Mouse (Mus musculus): ENCODE data around the gene Adam11.

Adam11 gene

GRCm38 (mm10) chr11:102779081-102779638 is 17.9 kb downstream of the Adam11 start:
- no peak for DNase-seq (ENCODE audit: low spot score)

- DNase-seq (ENCODE audit: low spot score): no peak
Measured at GRCm38 (mm10) chr11:102779824-102780223, 18.6 kb downstream of the Adam11 start.

- no peak for DNase-seq (ENCODE audit: low spot score)
Measured at GRCm38 (mm10) chr11:102780271-102780985, 19.2 kb downstream of the Adam11 start.

- no peak for DNase-seq (ENCODE audit: low spot score)
Measured at GRCm38 (mm10) chr11:102780986-102781351, 19.7 kb downstream of the Adam11 start.

- no peak for DNase-seq (ENCODE audit: low spot score)
Measured at GRCm38 (mm10) chr11:102781523-102781922, 20.3 kb downstream of the Adam11 start.

- DNase-seq (ENCODE audit: low spot score): no peak
Measured at GRCm38 (mm10) chr11:102783443-102783842, 22.2 kb downstream of the Adam11 start.

GRCm38 (mm10) chr11:102787688-102788177 is 26.5 kb downstream of the Adam11 start:
- DNase-seq (ENCODE audit: low spot score): no peak

- DNase-seq (ENCODE audit: low spot score): no peak
Measured at GRCm38 (mm10) chr11:102791682-102792445, 30.6 kb downstream of the Adam11 start.

GRCm38 (mm10) chr11:102794157-102794556 is 32.9 kb downstream of the Adam11 start:
- no peak for DNase-seq (ENCODE audit: low spot score)

- no peak for DNase-seq (ENCODE audit: low spot score)
Measured at GRCm38 (mm10) chr11:102803453-102803852, 42.2 kb downstream of the Adam11 start.

- DNase-seq (ENCODE audit: low spot score): no peak
Measured at GRCm38 (mm10) chr11:102808246-102808645, 47.0 kb downstream of the Adam11 start.

- no peak for DNase-seq (ENCODE audit: low spot score)
Measured at GRCm38 (mm10) chr11:102810721-102811485, 49.7 kb downstream of the Adam11 start.

- no peak for DNase-seq (ENCODE audit: low spot score)
Measured at GRCm38 (mm10) chr11:102814881-102815280, 53.6 kb downstream of the Adam11 start.

GRCm38 (mm10) chr11:102818121-102819020 is 57.1 kb downstream of the Adam11 start:
- no peak for DNase-seq (ENCODE audit: low spot score)

- peak; percentile 28 for DNase-seq (ENCODE audit: low spot score)
Measured at GRCm38 (mm10) chr11:102819021-102819782, 58.0 kb downstream of the Adam11 start, which contains the start of gene Gjc1. TSS of gene Gjc1 (minus strand) at chr11:102819700.

GRCm38 (mm10) chr11:102819783-102820385 is 58.6 kb downstream of the Adam11 start:
- DNase-seq (ENCODE audit: low spot score): no peak

GRCm38 (mm10) chr11:102820432-102820831 is 59.2 kb downstream of the Adam11 start:
- DNase-seq (ENCODE audit: low spot score): no peak

- DNase-seq (ENCODE audit: low spot score): no peak
Measured at GRCm38 (mm10) chr11:102821231-102821630, 60.0 kb downstream of the Adam11 start.

GRCm38 (mm10) chr11:102826476-102826875 is 65.2 kb downstream of the Adam11 start:
- DNase-seq (ENCODE audit: low spot score): no peak

- DNase-seq (ENCODE audit: low spot score): no peak
Measured at GRCm38 (mm10) chr11:102827097-102827496, 65.9 kb downstream of the Adam11 start.
